Mouse (Mus musculus): ENCODE data around the gene Meiob. TPM values are rescaled to one million over a fixed set of nuclear protein-coding genes. Genes with fewer than 3 reads are reported as not detected.
A peak's percentile ranks its signal among the peaks of the same experiment; 100 is the strongest.

Meiob gene
- polyA plus RNA-seq, 1 experiment from 2014 or later: 0.10 TPM

DNA sequence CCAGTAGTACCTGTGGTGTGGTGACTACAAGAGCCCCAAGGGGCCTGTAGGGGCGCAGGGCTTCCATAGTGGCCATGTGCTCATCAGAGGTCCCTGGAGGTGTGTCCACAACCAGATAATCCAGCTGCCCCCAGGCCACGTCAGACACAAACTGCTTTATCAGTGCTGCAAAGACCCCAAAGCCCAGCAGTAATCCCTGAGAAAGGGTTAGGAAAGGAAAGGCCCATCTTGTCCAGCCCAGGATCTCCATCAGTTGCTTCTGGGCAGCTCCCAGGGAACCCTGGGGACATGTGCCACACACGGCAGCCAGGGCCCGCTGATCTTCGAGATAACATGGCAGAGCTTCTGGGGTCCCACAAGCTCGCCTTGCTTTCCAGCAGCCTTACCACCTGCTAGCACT is 80.3 kb downstream of the Meiob start:
- Histone ChIP-seq H3K36me3 (ENCODE audit: control insufficient read depth, insufficient read depth) (peaks cover 29% of the 10 kb centered on the region), H3K4me1 (replicated peaks; ENCODE audit: control insufficient read depth, insufficient read depth, low read length) (peaks cover 12% of the 10 kb centered on the region; the same call in 1 of the 2 replicates), H3K9ac (ENCODE audit: low read depth, low read length) (no peak overlapping the region), H3K27me3 (replicated peaks; ENCODE audit: control insufficient read depth, insufficient read depth, low read length) (no peaks in the 10 kb centered on the region), H3K4me3 (ENCODE audit: low read depth, low read length) (no peak overlapping the region), H3K27ac (ENCODE audit: low read depth, low read length) (no peak overlapping the region), H3K4me2 (replicated peaks; ENCODE audit: low read depth) (no peak overlapping the region), H3K9me3 (ENCODE audit: control insufficient read depth) (no peaks in the 10 kb centered on the region)
- no peak for ATAC-seq
- no peak for TF ChIP-seq CTCF (IDR thresholded peaks at IDR 0.05; ENCODE audit: low read depth)
- WGBS: 89% methylated on average over 6 of the region's 6 CpGs

DNA sequence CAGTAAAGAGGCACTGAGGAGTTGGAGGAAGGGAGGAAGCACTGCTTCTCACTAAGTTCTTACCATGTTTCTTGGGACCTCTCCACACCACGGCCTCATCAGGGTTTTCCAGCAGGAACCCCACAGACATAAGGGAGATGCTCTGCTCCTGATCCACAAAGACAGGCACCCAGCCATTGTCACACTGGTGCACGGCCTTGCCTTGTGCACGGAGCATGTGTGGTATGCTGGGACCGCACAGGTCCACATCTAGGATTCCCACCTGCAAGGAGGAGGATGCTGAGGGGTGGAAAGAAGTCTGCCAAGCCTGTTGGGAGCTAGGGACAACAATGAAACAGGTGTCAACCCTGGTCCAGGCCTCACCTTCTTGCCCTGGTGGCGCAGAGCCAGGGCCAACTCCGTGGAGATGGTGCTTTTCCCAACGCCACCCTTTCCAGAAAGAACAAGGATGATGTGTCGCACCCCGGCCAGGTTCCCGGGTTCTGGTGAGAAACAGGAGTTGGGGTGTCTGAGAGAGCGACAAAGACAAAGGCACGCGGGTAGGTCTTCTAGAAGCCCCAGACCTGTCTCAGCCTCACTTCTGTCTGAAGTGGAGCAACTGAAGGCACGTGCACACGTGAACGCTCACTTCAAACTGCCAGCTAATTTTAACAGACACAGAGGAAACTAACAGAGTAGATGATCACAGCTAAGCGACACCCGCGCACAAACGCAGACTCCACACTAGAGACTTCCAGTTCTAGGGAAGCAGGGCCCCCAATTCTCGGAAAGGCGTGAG is 81.5 kb downstream of the Meiob start:
- H3K36me3 ChIP-seq (ENCODE audit: control insufficient read depth, insufficient read depth): peaks cover 36% of the 10 kb centered on the region
- H3K9ac ChIP-seq (ENCODE audit: low read depth, low read length): peak overlapping the region; percentile 63
- ATAC-seq: no peak
- peaks cover 12% of the 10 kb centered on the region; the same call in 1 of the 2 replicates for H3K4me1 ChIP-seq (replicated peaks; ENCODE audit: control insufficient read depth, insufficient read depth, low read length)
- WGBS: 22% methylated on average over 22 of the region's 22 CpGs
- H3K9me3 ChIP-seq (ENCODE audit: control insufficient read depth): no peaks in the 10 kb centered on the region
- no peak for TF ChIP-seq CTCF (IDR thresholded peaks at IDR 0.05; ENCODE audit: low read depth)
- H3K4me2 ChIP-seq (replicated peaks; ENCODE audit: low read depth): peak overlapping the region; percentile 77
- H3K27me3 ChIP-seq (replicated peaks; ENCODE audit: control insufficient read depth, insufficient read depth, low read length): no peaks in the 10 kb centered on the region
- H3K4me3 ChIP-seq (ENCODE audit: low read depth, low read length): peak overlapping the region; percentile 78
- 0 out of 2 replicates have a peak overlapping the region, but pooled peaks have one; percentile 41 for H3K27ac ChIP-seq (ENCODE audit: low read depth, low read length)

DNA sequence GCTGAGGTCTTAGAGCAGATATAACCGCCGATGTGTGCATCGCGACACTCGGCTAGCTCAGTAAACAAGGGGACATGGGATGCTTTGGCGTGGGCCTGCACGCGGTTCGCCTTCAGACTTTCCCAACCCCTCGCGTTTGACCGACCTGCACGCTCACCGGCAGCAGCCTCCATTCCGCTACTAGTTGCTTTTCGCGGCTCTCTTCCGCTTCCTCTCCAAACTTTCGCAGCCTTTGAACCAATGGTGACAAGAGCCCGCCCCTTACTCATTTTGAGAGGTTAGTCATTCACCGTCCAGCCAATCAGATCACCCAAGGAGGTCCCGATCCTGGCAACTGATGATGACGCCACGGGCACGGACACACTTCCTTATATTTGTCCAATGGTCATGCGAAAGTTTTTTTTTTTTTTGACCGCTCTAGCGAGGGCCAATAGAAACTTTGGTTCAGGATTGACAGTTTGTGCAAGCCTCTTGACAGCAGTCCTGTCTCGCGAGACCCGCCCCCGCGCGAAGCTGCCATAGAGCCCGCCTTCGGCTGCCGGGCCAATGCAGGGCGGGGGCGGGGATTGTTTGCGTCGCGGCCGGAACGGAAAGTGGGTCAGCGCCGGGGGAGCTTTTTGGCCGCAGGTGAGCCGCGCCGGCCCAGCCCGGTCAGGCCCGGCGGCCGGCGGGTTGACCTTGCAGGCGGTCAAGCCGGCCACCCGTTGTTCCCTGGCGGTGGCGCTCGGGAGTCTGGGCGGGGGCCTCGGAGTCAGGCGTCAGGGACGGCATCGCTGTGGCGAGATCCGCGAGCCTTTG is 82.2 kb downstream of the Meiob start, which contains the start of the genes Nubp2 and Spsb3:
Nubp2 (minus strand) TSS at position 216 of the 798 bp plus-strand sequence.
Spsb3 (plus strand) TSS at position 510 of the 798 bp plus-strand sequence.
- Histone ChIP-seq H3K27ac (ENCODE audit: low read depth, low read length) (peak within 1 kb of the TSS; percentile 79), H3K27me3 (replicated peaks; ENCODE audit: control insufficient read depth, insufficient read depth, low read length) (no peaks in the 10 kb centered on the region), H3K9me3 (ENCODE audit: control insufficient read depth) (no peaks in the 10 kb centered on the region), H3K4me3 (ENCODE audit: low read depth, low read length) (peak within 1 kb of the TSS; percentile 78), H3K4me1 (replicated peaks; ENCODE audit: control insufficient read depth, insufficient read depth, low read length) (peaks cover 12% of the 10 kb centered on the region; the same call in 1 of the 2 replicates), H3K4me2 (replicated peaks; ENCODE audit: low read depth) (peak within 1 kb of the TSS; percentile 77), H3K36me3 (ENCODE audit: control insufficient read depth, insufficient read depth) (peaks cover 44% of the 10 kb centered on the region), H3K9ac (ENCODE audit: low read depth, low read length) (peak within 1 kb of the TSS; percentile 79)
- 0% methylated on average over 69 of the region's 69 CpGs for WGBS
- peak; percentile 44 for TF ChIP-seq CTCF (IDR thresholded peaks at IDR 0.05; ENCODE audit: low read depth)
- ATAC-seq: peak; percentile 96

DNA sequence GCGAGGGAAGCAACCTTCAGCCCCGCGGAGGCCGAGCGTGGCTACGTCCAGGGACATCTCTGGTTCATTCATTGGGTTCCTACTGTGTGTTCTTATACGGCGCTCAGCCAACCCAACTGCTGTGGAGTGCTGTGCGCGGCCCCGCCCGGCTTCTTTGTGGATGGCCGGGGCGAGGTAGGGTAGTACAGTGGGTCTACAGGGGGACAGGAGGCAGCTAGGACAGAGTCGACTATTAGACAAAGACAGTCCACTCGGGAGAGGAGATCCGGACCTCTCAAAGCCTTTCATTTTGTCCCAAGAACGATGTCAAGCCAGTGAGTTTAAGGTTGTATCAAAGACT is 82.8 kb downstream of the Meiob start:
- ATAC-seq: no peak
- peak overlapping the region; percentile 68 for H3K4me2 ChIP-seq (replicated peaks; ENCODE audit: low read depth)
- no peaks in the 10 kb centered on the region for H3K27me3 ChIP-seq (replicated peaks; ENCODE audit: control insufficient read depth, insufficient read depth, low read length)
- peak overlapping the region; percentile 79 for H3K9ac ChIP-seq (ENCODE audit: low read depth, low read length)
- peak overlapping the region; percentile 76 for H3K4me3 ChIP-seq (ENCODE audit: low read depth, low read length)
- TF ChIP-seq CTCF (IDR thresholded peaks at IDR 0.05; ENCODE audit: low read depth): no peak
- under 1% methylated on average over 18 of the region's 18 CpGs for WGBS
- peaks cover 46% of the 10 kb centered on the region for H3K36me3 ChIP-seq (ENCODE audit: control insufficient read depth, insufficient read depth)
- no peaks in the 10 kb centered on the region for H3K9me3 ChIP-seq (ENCODE audit: control insufficient read depth)
- H3K4me1 ChIP-seq (replicated peaks; ENCODE audit: control insufficient read depth, insufficient read depth, low read length): peaks cover 12% of the 10 kb centered on the region; the same call in 1 of the 2 replicates
- peak overlapping the region; percentile 79 for H3K27ac ChIP-seq (ENCODE audit: low read depth, low read length)

DNA sequence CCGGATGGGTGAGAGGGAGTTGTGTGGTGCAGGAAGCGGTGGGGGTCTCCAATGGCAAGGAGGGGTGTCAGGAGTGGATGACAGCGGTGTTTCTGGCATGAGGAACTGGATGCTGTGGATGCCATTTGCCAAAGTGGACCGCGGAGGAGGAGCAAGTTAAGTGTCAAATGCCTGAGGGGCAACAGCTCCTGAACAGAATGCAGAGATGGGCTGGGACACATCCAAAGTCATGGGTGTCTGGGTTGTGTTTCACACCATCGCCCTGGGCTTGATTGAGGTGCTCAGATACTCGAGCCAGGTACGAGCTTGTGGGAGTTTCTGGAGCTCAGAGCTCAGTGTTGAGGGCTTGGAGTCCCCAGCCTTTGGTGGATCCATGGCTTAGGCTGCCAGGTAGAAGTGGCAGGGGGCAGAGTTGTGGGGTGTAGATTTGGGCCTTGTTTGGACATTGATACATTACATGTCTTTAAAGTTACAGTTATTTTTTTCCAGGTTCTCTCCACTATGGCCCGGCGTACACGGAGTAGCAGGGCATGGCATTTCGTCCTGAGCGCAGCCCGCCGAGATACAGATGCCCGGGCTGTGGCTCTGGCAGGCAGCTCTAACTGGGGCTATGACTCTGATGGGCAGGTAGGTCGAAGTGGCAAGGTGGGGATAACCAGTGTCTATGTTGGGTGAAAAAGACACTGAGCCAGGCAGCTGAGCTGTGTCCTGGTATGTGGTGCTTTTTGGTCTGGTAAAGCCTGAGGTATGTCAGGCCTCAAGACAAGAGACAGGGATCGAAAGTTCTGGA is 83.4 kb downstream of the Meiob start:
- TF ChIP-seq CTCF (IDR thresholded peaks at IDR 0.05; ENCODE audit: low read depth): no peak
- Histone ChIP-seq H3K4me3 (ENCODE audit: low read depth, low read length) (peak overlapping the region; percentile 76), H3K9me3 (ENCODE audit: control insufficient read depth) (no peaks in the 10 kb centered on the region), H3K4me2 (replicated peaks; ENCODE audit: low read depth) (peak overlapping the region; percentile 68), H3K9ac (ENCODE audit: low read depth, low read length) (peak overlapping the region; percentile 79), H3K27ac (ENCODE audit: low read depth, low read length) (peak overlapping the region; percentile 79; the same call in 1 of the 2 replicates), H3K27me3 (replicated peaks; ENCODE audit: control insufficient read depth, insufficient read depth, low read length) (no peaks in the 10 kb centered on the region), H3K36me3 (ENCODE audit: control insufficient read depth, insufficient read depth) (peaks cover 50% of the 10 kb centered on the region), H3K4me1 (replicated peaks; ENCODE audit: control insufficient read depth, insufficient read depth, low read length) (peaks cover 12% of the 10 kb centered on the region; the same call in 1 of the 2 replicates)
- ATAC-seq: no peak
- WGBS: 59% methylated on average over 18 of the region's 18 CpGs
